Comparison of ENCODE assay signal across 7 mouse cellular contexts in the genomic region with DNA sequence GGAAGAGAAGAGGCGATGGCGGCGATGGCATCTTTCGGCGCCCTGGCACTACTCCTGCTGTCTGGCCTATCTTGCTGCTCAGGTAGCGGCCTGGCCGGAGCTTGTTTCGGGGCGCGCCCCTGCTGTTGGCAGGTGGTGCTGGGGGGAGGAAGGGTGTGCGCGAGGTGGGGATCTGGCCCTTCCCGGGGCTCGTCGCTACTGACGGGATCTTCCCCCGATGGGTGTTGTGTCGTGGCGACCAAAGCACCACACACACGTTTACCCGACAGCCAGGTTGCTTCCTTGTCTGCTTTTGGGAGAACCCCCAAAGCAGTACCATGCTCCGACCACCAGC. TPM values are rescaled to one million over a fixed set of nuclear protein-coding genes. Genes with fewer than 3 reads are reported as not detected.
DNase-seq lines count a peak whose midpoint lies in the region; ATAC-seq and TF ChIP-seq lines count a peak whose summit lies in the region.

No protein-coding gene starts in this region.

- no peak for DNase-seq in neural tube, embryonic 11.5 days (ENCODE audit: low spot score)
- no peak for DNase-seq in neural tube, embryonic 10.5 days (ENCODE audit: extremely low spot score, low spot score)
- DNase-seq in forebrain, embryonic 10.5 days (ENCODE audit: extremely low spot score, low spot score) = no peak
- no peak for DNase-seq in limb, embryonic 14.5 days (ENCODE audit: low spot score)
- no peak for DNase-seq in right cerebral cortex, postnatal 14 days
- no peak for DNase-seq in cerebellum, adult 9-11 months

- peaks cover 9% of the 10 kb centered on the region; the same call in 1 of the 2 replicates for H3K4me1 ChIP-seq in neural tube, embryonic 11.5 days (ENCODE audit: control insufficient read depth, insufficient read depth, low read length)
- peaks cover 21% of the 10 kb centered on the region for H3K4me1 ChIP-seq in forebrain, embryonic 10.5 days
- H3K4me1 ChIP-seq in limb, embryonic 14.5 days (ENCODE audit: control insufficient read depth, insufficient read depth, low read length) = no peaks in the 10 kb centered on the region
- H3K4me1 ChIP-seq in stomach, embryonic 16.5 days (ENCODE audit: control insufficient read depth, insufficient read depth, low read length) = peaks cover 12% of the 10 kb centered on the region

- H3K4me3 ChIP-seq in neural tube, embryonic 11.5 days (ENCODE audit: low read depth, low read length) = peak overlapping the region; percentile 52
- peak overlapping the region; percentile 67 for H3K4me3 ChIP-seq in forebrain, embryonic 10.5 days
- peak overlapping the region; percentile 56 for H3K4me3 ChIP-seq in limb, embryonic 14.5 days (replicated peaks; ENCODE audit: low read length)
- peak overlapping the region; percentile 67 for H3K4me3 ChIP-seq in stomach, embryonic 16.5 days (replicated peaks; ENCODE audit: low read length)

- TF ChIP-seq POLR2A in limb, embryonic 14.5 days (IDR thresholded peaks at IDR 0.05; ENCODE audit: borderline replicate concordance, extremely low read depth, insufficient read depth, insufficient read length) = no peak

- WGBS in neural tube, embryonic 11.5 days = 18% methylated on average over 22 of the region's 22 CpGs
- whole genome bisulfite sequencing in forebrain, embryonic 10.5 days = 28% methylated on average over 22 of the region's 22 CpGs
- 27% methylated on average over 20 of the region's 22 CpGs for WGBS in limb, embryonic 14.5 days
- 16% methylated on average over 21 of the region's 22 CpGs for WGBS in stomach, embryonic 16.5 days

- ATAC-seq in neural tube, embryonic 11.5 days (ENCODE audit: insufficient read depth, low FRiP score, low TSS enrichment) = no peak
- ATAC-seq in limb, embryonic 14.5 days (ENCODE audit: low FRiP score, low read depth) = peak; percentile 9; the same call in 1 of the 2 replicates
- ATAC-seq in stomach, embryonic 16.5 days (ENCODE audit: insufficient read depth, low FRiP score) = peak; percentile 9

- peak overlapping the region; percentile 57 for H3K4me2 ChIP-seq in neural tube, embryonic 11.5 days (ENCODE audit: low read depth)
- peak overlapping the region; percentile 54 for H3K4me2 ChIP-seq in limb, embryonic 14.5 days (replicated peaks; ENCODE audit: low read depth, low read length, severe bottlenecking)
- peak overlapping the region; percentile 56 for H3K4me2 ChIP-seq in stomach, embryonic 16.5 days (ENCODE audit: low read depth, low read length)

- no peaks in the 10 kb centered on the region for H3K27me3 ChIP-seq in neural tube, embryonic 11.5 days (ENCODE audit: control insufficient read depth, insufficient read depth, low read length)
- peaks cover 35% of the 10 kb centered on the region; the same call in 1 of the 2 replicates for H3K27me3 ChIP-seq in forebrain, embryonic 10.5 days (ENCODE audit: poor library complexity, severe bottlenecking)
- H3K27me3 ChIP-seq in limb, embryonic 14.5 days (ENCODE audit: control insufficient read depth, insufficient read depth, low read length) = no peaks in the 10 kb centered on the region
- H3K27me3 ChIP-seq in stomach, embryonic 16.5 days (ENCODE audit: control insufficient read depth, insufficient read depth, low read length) = no peaks in the 10 kb centered on the region

- H3K27ac ChIP-seq in neural tube, embryonic 11.5 days (ENCODE audit: low read depth, low read length) = peak overlapping the region; percentile 49; the same call in 1 of the 2 replicates
- H3K27ac ChIP-seq in forebrain, embryonic 10.5 days = peak overlapping the region; percentile 92
- peak overlapping the region; percentile 90 for H3K27ac ChIP-seq in limb, embryonic 14.5 days (replicated peaks; ENCODE audit: low read depth, low read length)
- peak overlapping the region; percentile 84 for H3K27ac ChIP-seq in stomach, embryonic 16.5 days (ENCODE audit: low read length)

- H3K9me3 ChIP-seq in neural tube, embryonic 11.5 days (ENCODE audit: control insufficient read depth, low read length) = no peaks in the 10 kb centered on the region
- H3K9me3 ChIP-seq in forebrain, embryonic 10.5 days = 0 out of 2 replicates have a peak, but pooled peaks cover 3% of the 10 kb centered on the region
- no peaks in the 10 kb centered on the region for H3K9me3 ChIP-seq in limb, embryonic 14.5 days (ENCODE audit: control insufficient read depth, low read length)
- H3K9me3 ChIP-seq in stomach, embryonic 16.5 days (replicated peaks; ENCODE audit: control insufficient read depth, low read length) = no peaks in the 10 kb centered on the region

- H3K9ac ChIP-seq in neural tube, embryonic 11.5 days (ENCODE audit: low read length) = peak overlapping the region; percentile 69
- H3K9ac ChIP-seq in limb, embryonic 14.5 days (ENCODE audit: low read depth, low read length, severe bottlenecking) = peak overlapping the region; percentile 70
- H3K9ac ChIP-seq in stomach, embryonic 16.5 days (ENCODE audit: low read length) = peak overlapping the region; percentile 83

- no peaks in the 10 kb centered on the region for H3K36me3 ChIP-seq in neural tube, embryonic 11.5 days (ENCODE audit: control insufficient read depth, insufficient read depth, low read length)
- H3K36me3 ChIP-seq in forebrain, embryonic 10.5 days (replicated peaks) = peaks cover 42% of the 10 kb centered on the region
- H3K36me3 ChIP-seq in limb, embryonic 14.5 days (ENCODE audit: control insufficient read depth, insufficient read depth, low read length) = peaks cover 12% of the 10 kb centered on the region
- H3K36me3 ChIP-seq in stomach, embryonic 16.5 days (ENCODE audit: control insufficient read depth, insufficient read depth, low read length) = no peaks in the 10 kb centered on the region

RNA-seq across cellular contexts. Expression of gene Ssr4, which starts 0.4 kb away (rescaled TPM):
- 134 and 136 TPM in 2 replicates for polyA plus RNA-seq in neural tube, embryonic 11.5 days (2014; fragmentation: Nextera tagmentation; extraction: Ambion mirVana)
- 119 and 124 TPM in 2 replicates for polyA plus RNA-seq in forebrain, embryonic 10.5 days (2016; fragmentation: Nextera tagmentation; extraction: Ambion mirVana)
- polyA plus RNA-seq in limb, embryonic 14.5 days (2012; rRNA removed) = 284 and 305 TPM in 2 replicates
- polyA plus RNA-seq in limb, embryonic 14.5 days (2014; fragmentation: Nextera tagmentation; extraction: Ambion mirVana) = 254 and 292 TPM in 2 replicates
- polyA plus RNA-seq in stomach, embryonic 16.5 days (2015; fragmentation: Nextera tagmentation; extraction: Ambion mirVana) = 248 and 275 TPM in 2 replicates

RNA-seq across cellular contexts. Expression of gene Idh3g, which starts 0.5 kb away (rescaled TPM):
- 197 and 198 TPM in 2 replicates for polyA plus RNA-seq in neural tube, embryonic 11.5 days (2014; fragmentation: Nextera tagmentation; extraction: Ambion mirVana)
- polyA plus RNA-seq in forebrain, embryonic 10.5 days (2016; fragmentation: Nextera tagmentation; extraction: Ambion mirVana) = 173 and 177 TPM in 2 replicates
- 366 and 388 TPM in 2 replicates for polyA plus RNA-seq in limb, embryonic 14.5 days (2012; rRNA removed)
- polyA plus RNA-seq in limb, embryonic 14.5 days (2014; fragmentation: Nextera tagmentation; extraction: Ambion mirVana) = 217 and 220 TPM in 2 replicates
- polyA plus RNA-seq in stomach, embryonic 16.5 days (2015; fragmentation: Nextera tagmentation; extraction: Ambion mirVana) = 197 and 209 TPM in 2 replicates

RNA-seq across cellular contexts. Expression of gene Srpk3, which starts 13.0 kb away (rescaled TPM):
- 6.2 and 7.2 TPM in 2 replicates for polyA plus RNA-seq in neural tube, embryonic 11.5 days (2014; fragmentation: Nextera tagmentation; extraction: Ambion mirVana)
- polyA plus RNA-seq in forebrain, embryonic 10.5 days (2016; fragmentation: Nextera tagmentation; extraction: Ambion mirVana) = 0.97 and 1.2 TPM in 2 replicates
- polyA plus RNA-seq in limb, embryonic 14.5 days (2012; rRNA removed) = 46.4 and 48.0 TPM in 2 replicates
- 22.2 and 31.0 TPM in 2 replicates for polyA plus RNA-seq in limb, embryonic 14.5 days (2014; fragmentation: Nextera tagmentation; extraction: Ambion mirVana)
- polyA plus RNA-seq in stomach, embryonic 16.5 days (2015; fragmentation: Nextera tagmentation; extraction: Ambion mirVana) = 4.8 and 15.1 TPM in 2 replicates

RNA-seq across cellular contexts. Expression of gene Plxnb3, which starts 30.3 kb away (rescaled TPM):
- polyA plus RNA-seq in neural tube, embryonic 11.5 days (2014; fragmentation: Nextera tagmentation; extraction: Ambion mirVana) = 0.09 TPM in 1 of 2 replicates, not detected in the other
- polyA plus RNA-seq in forebrain, embryonic 10.5 days (2016; fragmentation: Nextera tagmentation; extraction: Ambion mirVana) = not detected in 2 replicates
- 1.9 and 2.7 TPM in 2 replicates for polyA plus RNA-seq in limb, embryonic 14.5 days (2012; rRNA removed)
- 0.62 and 0.82 TPM in 2 replicates for polyA plus RNA-seq in limb, embryonic 14.5 days (2014; fragmentation: Nextera tagmentation; extraction: Ambion mirVana)
- 0.77 and 1.1 TPM in 2 replicates for polyA plus RNA-seq in stomach, embryonic 16.5 days (2015; fragmentation: Nextera tagmentation; extraction: Ambion mirVana)

RNA-seq across cellular contexts. Expression of gene Pdzd4, which starts 37.6 kb away (rescaled TPM):
- polyA plus RNA-seq in neural tube, embryonic 11.5 days (2014; fragmentation: Nextera tagmentation; extraction: Ambion mirVana) = 1.1 and 1.7 TPM in 2 replicates
- 0.66 and 0.81 TPM in 2 replicates for polyA plus RNA-seq in forebrain, embryonic 10.5 days (2016; fragmentation: Nextera tagmentation; extraction: Ambion mirVana)
- 20.9 and 22.0 TPM in 2 replicates for polyA plus RNA-seq in limb, embryonic 14.5 days (2012; rRNA removed)
- 1.4 and 1.5 TPM in 2 replicates for polyA plus RNA-seq in limb, embryonic 14.5 days (2014; fragmentation: Nextera tagmentation; extraction: Ambion mirVana)
- polyA plus RNA-seq in stomach, embryonic 16.5 days (2015; fragmentation: Nextera tagmentation; extraction: Ambion mirVana) = 0.69 and 0.96 TPM in 2 replicates
